Mouse (Mus musculus): ENCODE measurements at regions not wholly inside any gene's neighbourhood (a gene's known extent, or its start where the extent isn't known, plus 50 kb on each side); places are given as distances from the start of the nearest gene placed in this dataset.

- in situ Hi-C loops (cut with MboI, MseI) = loop anchor here in 1 of 2 experiments (5.0 kb wide), 1 partner anchor 1493 kb away; no protein-coding TSS in a partner anchor
Observed at GRCm38 (mm10) chr7:135324991-135325390, 66.5 kb downstream of the Nps start.

GRCm38 (mm10) chr7:135344979-135345378, 65.1 kb upstream of the Foxi2 start:
- in situ Hi-C loops (cut with MboI, MseI) = loop anchor here in 1 of 2 experiments (10.0 kb wide), 2 partner anchors 1750 to 1940 kb away; no protein-coding TSS in a partner anchor

GRCm38 (mm10) chr7:135346720-135347119, 63.4 kb upstream of the Foxi2 start:
- in situ Hi-C loops (cut with MboI, MseI) = loop anchor here in 1 of 2 experiments (10.0 kb wide), 2 partner anchors 1748 to 1942 kb away; no protein-coding TSS in a partner anchor

GRCm38 (mm10) chr7:135357797-135358196, 52.3 kb upstream of the Foxi2 start:
- in situ Hi-C loops (cut with MboI, MseI) = no loop called here
